Mouse (Mus musculus): ENCODE data around the gene Gm10642. TPM values are rescaled to one million over a fixed set of nuclear protein-coding genes. Genes with fewer than 3 reads are reported as not detected.

Gene Gm10642
- total RNA-seq (2015; ENCODE audit: low replicate concordance) (0.96 and 3.8 TPM in 2 replicates), total RNA-seq (2017; ENCODE audit: low replicate concordance) (15.2 and 16.0 TPM in 2 replicates)

DNA sequence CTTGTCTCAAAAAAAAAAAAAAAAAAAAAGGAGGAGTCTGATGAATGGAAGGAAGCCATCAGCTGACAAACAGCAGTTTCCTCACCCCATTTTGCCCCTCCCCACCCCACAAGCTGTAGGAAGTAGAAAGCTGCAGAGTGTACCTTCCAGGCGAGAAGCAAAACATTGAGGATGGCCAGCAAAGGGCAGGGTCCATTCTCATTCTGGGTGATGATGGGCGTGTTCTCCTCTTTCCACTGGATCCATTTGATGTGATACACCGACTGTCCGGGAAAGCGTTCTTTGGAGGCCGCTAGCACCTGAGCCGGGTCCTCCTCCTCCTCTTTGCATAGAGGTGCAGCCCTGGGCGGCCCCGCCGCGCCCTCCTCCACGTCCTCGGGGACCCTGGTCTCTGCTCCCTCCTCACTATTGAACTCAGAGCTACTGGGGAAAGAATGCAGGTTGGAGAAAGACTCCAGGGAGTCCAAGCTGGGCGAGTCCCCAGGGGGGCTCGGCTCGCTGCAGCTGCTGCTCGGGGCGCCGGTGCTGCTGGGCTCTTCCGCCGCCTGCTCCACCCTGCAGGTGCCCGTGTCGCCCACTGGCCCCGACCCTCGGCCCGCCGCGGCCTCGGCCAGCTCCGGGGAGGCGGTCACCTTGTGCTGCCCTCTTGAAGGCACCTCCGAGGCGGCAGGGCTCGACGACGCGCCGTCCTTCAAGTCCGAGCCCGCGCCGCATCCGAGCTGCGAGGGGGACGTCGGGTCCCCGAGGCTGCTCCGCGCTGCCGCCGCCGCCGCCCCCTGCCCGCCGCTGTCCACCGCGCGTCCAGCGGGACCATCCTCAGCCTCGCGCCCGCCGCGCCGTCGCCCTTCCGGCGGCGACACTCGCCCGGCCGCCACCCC is at the start of gene Gm10642:
Gm10642 (plus strand) TSS at position 122 of the 878 bp plus-strand sequence.
- peak; percentile 63 for ATAC-seq (replicated peaks; ENCODE audit: low FRiP score, poor library complexity, severe bottlenecking)

DNA sequence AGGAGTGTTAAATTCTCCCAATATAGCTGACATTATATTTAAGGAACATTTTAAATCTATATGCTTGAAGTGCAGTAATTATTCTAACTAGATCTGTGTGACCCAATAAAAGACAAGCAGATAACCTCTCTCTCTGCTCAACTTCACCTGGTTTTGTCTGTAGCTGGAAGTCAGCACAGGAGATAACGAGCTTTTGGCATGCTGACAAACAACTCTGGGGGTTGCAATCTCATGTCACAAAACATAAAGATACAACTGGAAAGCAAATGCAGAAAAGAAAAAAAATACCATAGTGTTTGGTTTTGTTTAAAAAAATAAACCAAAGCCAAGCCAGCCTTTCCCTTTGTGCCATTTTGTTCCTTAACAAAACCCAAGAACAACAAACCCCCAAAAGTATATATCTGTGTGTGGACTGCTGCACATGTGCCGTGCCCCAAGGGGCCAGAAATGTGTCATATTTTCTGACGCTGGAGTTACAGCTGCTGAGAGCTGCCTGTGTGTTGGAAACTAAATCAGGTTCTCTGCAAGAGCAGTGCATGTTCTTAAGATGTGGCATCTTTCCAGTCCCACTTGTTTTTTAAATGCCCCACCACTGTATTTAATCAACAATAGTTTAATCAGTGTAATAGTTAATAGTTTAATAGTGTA is 44.9 kb upstream of the Gm10642 start:
- ATAC-seq (replicated peaks; ENCODE audit: low FRiP score, poor library complexity, severe bottlenecking), result no peak

DNA sequence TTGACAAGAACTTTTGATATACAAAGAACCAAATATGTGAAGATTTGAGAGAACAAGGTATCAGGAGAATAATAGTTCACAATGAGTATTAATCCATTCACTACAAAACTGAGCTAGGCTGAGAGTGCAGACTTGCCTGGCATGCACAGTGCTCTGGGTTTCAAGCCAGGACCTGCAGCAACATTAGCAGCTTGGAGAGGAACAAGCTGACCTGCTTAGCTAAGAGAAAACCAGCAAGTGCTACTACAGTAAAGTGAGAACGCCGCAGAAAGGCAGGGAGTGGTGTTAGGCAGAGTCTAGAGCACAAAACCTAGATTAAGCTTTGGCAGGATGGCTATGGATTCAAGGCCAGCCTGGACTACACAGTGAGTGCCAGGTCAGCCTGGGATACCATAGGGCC is 26.3 kb upstream of the Gm10642 start:
- no peak; the same call in 1 of the 2 replicates for ATAC-seq (replicated peaks; ENCODE audit: low FRiP score, poor library complexity, severe bottlenecking)

DNA sequence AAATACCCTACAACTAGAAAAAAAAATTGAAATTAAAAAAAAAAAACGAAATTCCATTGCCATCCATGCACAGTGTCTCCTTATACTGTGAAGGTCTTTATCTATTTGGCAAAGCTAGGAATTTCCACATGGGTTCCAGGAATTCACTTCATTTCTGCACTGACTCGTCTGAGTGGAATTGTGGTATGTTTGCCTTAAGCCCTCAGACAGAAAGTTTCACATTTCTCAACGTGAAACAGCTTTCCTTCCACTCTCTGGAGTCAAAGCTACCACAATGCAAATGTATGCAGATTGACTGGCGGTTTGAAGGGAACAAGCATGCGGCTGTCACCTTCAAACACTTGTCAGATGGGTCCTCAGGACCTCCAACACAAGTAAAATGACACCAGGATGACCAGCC is 24.4 kb upstream of the Gm10642 start:
- ATAC-seq (replicated peaks; ENCODE audit: low FRiP score, poor library complexity, severe bottlenecking), result no peak

DNA sequence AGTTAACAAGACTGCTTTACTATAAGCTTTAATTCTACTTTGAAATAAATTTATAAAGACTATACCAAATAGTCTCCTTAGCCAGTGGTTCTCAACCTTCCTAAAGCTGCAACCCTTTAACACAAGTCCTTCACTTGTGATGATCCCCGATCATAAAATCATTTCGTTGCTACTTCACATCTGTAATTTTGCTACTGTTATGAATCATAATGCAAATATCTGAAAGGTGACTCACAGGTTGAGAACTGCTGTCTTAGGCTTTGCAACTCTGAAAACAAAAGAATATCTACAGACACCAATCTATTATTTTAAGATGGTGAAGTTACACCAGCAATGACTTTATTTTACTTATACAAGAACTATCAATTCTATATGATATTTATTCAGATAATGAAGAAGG is 19.3 kb upstream of the Gm10642 start:
- ATAC-seq (replicated peaks; ENCODE audit: low FRiP score, poor library complexity, severe bottlenecking), result no peak

DNA sequence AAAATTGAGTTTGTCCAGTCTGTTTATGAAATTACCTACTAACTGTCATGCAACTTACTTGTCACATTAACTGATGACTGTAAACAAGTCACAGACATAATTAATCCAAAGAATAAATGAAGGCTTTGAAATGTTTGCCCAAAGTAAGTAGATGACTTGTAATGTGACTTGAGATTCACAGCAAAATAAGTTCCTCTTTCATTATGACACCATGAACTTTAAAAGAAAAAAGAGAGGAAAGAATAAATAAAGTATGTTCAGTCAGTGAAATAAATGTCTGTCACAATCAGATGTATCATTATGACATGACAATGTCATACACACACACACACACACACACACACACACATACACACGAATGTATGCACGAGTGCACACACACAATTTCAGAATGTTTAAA is 5.8 kb upstream of the Gm10642 start:
- no peak for ATAC-seq (replicated peaks; ENCODE audit: low FRiP score, poor library complexity, severe bottlenecking)

DNA sequence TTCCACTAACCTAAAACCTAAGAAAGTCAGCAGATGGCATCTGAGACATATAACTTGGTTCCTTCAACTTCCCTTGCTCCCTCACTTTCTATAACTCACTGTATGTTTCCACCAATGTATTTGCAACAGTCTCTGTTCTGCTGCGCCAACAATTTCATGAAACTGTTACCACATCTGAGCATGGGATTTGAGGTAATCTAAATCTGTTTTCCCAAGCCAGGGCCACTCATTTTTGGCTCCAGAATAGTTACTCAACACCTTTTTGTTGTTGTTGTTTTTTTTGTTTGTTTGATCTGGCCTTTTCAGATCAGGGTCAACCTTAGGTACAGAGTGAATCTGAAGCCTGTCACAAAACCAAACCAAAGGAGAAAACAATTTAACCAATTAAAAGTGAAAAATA is 5.1 kb upstream of the Gm10642 start:
- ATAC-seq (replicated peaks; ENCODE audit: low FRiP score, poor library complexity, severe bottlenecking), result no peak

- no peak for ATAC-seq (replicated peaks; ENCODE audit: low FRiP score, poor library complexity, severe bottlenecking)
Measured at GRCm38 (mm10) chr9:70652221-70652620, 3.8 kb upstream of the Gm10642 start.

GRCm38 (mm10) chr9:70653875-70654274 is 2.2 kb upstream of the Gm10642 start:
- ATAC-seq (replicated peaks; ENCODE audit: low FRiP score, poor library complexity, severe bottlenecking), result no peak

GRCm38 (mm10) chr9:70654496-70654895 is 1.6 kb upstream of the Gm10642 start:
- ATAC-seq (replicated peaks; ENCODE audit: low FRiP score, poor library complexity, severe bottlenecking), result no peak

- ATAC-seq (replicated peaks; ENCODE audit: low FRiP score, poor library complexity, severe bottlenecking), result no peak
Measured at GRCm38 (mm10) chr9:70655764-70656129, 304 bp upstream of the Gm10642 start.

- peak; percentile 86 for ATAC-seq (replicated peaks; ENCODE audit: low FRiP score, poor library complexity, severe bottlenecking)
Measured at GRCm38 (mm10) chr9:70657013-70657967, 1.2 kb downstream of the Gm10642 start, which contains the start of gene Mindy2. TSS of gene Mindy2 (minus strand) at chr9:70657174.

DNA sequence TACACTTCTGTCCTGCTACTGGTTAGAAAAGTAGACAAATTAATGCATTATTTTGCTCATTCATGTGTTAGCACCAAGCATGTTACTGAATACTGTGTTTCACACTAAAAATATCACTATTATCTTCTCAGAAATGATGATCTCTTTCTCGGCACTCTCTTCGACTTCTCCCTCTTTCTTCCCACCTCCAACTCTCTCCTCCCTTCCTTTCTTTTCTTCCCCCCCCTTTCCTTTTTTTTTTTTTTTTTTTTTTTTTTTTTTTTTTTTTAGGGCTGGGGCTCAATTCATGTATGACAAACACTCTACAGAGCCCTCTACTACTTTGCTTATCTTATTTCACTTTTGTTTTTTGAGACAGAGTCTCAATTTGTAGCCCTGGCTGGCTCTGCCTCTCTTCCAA is 2.2 kb downstream of the Gm10642 start:
- no peak for ATAC-seq (replicated peaks; ENCODE audit: low FRiP score, poor library complexity, severe bottlenecking)

- no peak for ATAC-seq (replicated peaks; ENCODE audit: low FRiP score, poor library complexity, severe bottlenecking)
Measured at GRCm38 (mm10) chr9:70664847-70665246, 8.8 kb downstream of the Gm10642 start.

GRCm38 (mm10) chr9:70665372-70666145 is 9.5 kb downstream of the Gm10642 start:
- ATAC-seq (replicated peaks; ENCODE audit: low FRiP score, poor library complexity, severe bottlenecking), result no peak

- ATAC-seq (replicated peaks; ENCODE audit: low FRiP score, poor library complexity, severe bottlenecking), result no peak
Measured at GRCm38 (mm10) chr9:70666811-70667210, 10.8 kb downstream of the Gm10642 start.

DNA sequence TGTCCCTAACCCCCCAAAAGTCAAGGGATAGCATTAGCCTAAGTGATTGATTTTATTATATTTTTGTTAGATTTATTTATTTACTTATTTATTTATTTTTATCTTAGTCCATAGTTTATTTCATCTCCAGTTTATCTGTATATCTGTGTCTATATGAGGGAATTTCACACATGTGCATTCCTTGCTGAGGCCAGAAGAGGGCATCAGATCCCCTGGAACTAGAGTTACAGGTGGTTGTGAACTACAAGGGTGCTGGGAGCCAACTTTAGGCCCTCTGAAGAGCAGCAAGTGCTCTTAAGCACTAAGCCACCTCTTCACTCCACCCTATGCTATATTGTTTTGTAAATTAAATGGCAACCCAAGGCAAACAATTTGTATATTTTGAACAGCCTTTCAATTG is 12.0 kb downstream of the Gm10642 start:
- no peak for ATAC-seq (replicated peaks; ENCODE audit: low FRiP score, poor library complexity, severe bottlenecking)

DNA sequence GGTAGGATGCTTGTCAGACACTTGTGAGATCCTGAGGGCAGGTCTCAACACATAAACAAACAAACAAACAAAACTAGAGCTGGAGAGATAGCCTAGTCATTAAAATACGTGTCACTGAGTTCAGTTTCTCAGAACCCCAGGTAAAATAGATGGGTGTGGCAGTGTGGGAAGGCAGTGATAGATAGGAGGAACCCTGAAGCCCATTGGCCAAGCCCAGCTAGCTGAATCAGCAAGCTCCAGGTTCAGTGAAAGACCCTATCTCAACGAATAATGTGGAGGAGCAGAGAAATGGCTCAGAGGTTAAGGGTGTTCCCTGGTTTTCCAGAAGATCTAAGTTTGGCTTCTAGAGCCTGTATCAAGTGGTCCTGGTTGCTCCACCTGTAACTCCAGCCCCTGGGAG is 13.1 kb downstream of the Gm10642 start:
- peak; percentile 86 for ATAC-seq (replicated peaks; ENCODE audit: low FRiP score, poor library complexity, severe bottlenecking)

GRCm38 (mm10) chr9:70670381-70670780 is 14.3 kb downstream of the Gm10642 start:
- peak; percentile 75 for ATAC-seq (replicated peaks; ENCODE audit: low FRiP score, poor library complexity, severe bottlenecking)

All from erythroblast, adult 5-6 weeks (primary cell).